Mouse (Mus musculus) heart, adult 2 months (tissue): ENCODE results near the gene Rhobtb1.

Source experiments
- CTCF ChIP-seq: fragments of 200-600 bp; IDR thresholded peaks from 2 replicates; pipeline ENCODE4 v1.8.1; 2022; ENCODE audit warnings: antibody characterized with exemption, mild to moderate bottlenecking, moderate library complexity
- EP300 ChIP-seq: fragments of 200-500 bp; IDR thresholded peaks from 2 replicates; pipeline ENCODE4 v1.6.1; 2011; ENCODE audit warnings: low read depth, low read length, control low read depth; ENCODE audit not compliant: insufficient read depth
- POLR2A ChIP-seq: fragments of 200-500 bp; IDR thresholded peaks from 2 replicates; pipeline ENCODE4 v1.6.1; 2011; ENCODE audit warnings: mild to moderate bottlenecking, low read depth, low read length, control low read depth; ENCODE audit not compliant: insufficient read depth

DNA sequence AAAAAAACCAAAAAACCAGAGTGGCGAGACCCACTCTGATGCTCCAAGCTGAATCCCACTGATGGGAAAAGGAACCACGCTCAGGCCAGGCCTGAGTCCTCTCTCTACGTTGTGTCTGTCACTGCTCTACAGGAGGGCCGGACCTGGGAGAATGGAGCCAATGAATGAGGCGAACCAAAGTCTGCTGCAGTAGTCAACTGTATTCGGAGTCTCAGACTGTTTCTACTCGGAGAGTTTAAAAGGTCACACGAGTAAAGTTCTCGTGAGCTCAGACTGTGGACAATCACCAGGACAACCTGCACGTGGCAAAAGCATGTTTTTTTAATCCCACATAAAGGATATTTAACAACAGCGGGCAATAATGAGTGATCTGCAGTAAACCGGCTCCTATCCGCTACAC is 172.8 kb downstream of the Rhobtb1 start:
- TF ChIP-seq EP300 (no peak), CTCF (no peak), POLR2A (no peak)
